Mouse (Mus musculus) heart, adult 11 months (tissue): ENCODE results near the gene Capn15.

Experiments
- DNase-seq: peaks from one replicate; pipeline ENCODE4 v3.0.0; 2022

The Capn15 gene

GRCm38 (mm10) chr17:25951803-25952623, 33.6 kb downstream of the Capn15 start, which contains the start of gene A930017K11Rik:
Gene A930017K11Rik (minus strand): TSS chr17:25952565.
- DNase-seq, result no peak

DNA sequence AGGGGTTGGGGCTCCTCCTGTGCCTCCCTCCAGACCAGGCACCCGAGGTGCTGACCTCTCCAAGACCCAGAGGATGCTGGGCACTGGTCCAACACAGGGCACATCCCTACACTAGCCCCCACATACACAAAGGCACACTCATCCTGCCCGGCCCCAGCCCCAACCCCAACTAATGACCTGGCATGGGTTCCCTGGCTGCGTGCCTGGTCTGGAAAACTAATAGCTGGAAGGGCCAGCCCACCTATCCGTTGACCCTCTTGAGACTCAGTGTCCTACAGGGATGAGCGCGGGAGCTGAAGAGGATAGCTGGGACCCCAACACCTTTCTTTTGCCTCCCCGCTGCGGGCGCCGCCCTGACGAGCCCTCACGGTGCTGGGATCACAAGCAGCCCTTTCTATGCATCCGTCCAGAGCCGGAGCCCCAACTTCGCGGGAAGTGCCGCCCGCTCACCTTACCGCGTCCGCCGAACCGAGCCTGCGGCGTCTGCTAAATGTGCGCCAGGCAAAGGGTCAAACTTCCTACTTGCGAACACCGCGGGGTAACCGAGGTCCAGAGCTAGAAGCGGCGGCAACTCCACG, 34.3 kb downstream of the Capn15 start:
- no peak for DNase-seq

- DNase-seq, result no peak
These were observed 34.9 kb downstream of the Capn15 start for GRCm38 (mm10) chr17:25950706-25951105.

- no peak for DNase-seq
These were observed 35.6 kb downstream of the Capn15 start for GRCm38 (mm10) chr17:25949981-25950380.

DNA sequence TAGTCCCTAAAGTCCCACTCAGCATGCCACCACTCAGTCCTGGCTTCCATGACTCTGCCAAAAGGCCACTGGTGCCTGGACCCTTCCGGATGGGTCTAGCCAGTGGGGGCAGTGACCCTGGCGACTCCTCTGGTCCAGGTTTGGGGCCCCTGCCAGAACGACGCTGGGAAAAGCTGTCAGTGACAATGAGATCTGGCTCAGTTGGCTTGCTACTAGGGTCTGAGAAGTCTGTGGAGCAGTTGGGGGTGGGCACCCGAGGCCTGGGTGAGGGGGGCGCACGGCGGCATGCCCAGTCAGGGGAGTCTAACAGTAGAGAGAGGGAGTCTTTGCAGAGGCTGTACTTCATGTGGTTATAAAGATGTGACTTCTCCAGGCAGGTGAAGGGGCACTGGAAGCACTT, 37.5 kb downstream of the Capn15 start:
- DNase-seq, result no peak

DNA sequence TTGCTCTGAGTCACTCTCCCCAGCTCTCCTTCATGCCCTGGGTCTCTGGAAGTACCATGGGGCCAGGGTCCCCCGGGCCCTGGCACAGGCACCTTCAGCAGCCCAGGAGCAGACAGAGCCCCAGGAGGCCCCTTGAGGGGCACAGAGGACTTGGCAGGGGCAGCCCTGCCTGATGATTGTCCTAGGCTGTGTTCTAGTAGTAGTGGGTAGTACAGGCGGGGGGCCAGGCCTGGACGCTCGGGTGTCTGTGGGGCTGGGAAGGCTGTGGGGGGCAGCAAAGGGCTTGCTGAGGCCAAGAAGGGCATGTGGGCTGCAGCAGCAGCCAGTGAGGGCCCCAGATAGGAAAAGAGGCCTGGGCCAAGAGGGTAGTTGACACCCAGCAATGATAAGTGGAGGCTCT, 38.0 kb downstream of the Capn15 start:
- no peak for DNase-seq

DNA sequence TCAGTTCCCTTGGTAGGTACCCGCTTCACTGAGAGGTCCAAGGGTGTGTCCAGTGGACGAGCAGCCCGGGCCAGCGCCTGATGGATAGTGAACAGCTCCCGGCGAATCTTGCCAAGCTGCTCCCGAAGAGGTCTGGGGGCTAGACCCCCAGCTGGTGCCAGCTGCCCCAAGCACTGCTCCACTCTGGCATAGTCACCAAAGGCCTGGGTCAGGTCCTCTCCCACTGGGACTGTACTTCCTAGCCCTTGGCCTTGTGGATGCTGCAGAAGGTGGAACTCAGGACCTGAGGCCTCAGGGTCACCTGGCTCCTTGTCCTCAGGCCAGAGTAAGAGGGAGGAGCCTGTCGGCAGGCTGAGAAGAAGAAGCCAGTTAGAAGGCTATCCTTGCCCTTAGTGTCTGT, 38.7 kb downstream of the Capn15 start:
- DNase-seq, result no peak

- no peak for DNase-seq
These were observed 39.2 kb downstream of the Capn15 start for GRCm38 (mm10) chr17:25946349-25946748.

GRCm38 (mm10) chr17:25945517-25946155, 40.0 kb downstream of the Capn15 start:
- DNase-seq, result peak; percentile 96

- no peak for DNase-seq
These were observed 41.0 kb downstream of the Capn15 start, which contains the start of the genes Pigq and Nhlrc4 for GRCm38 (mm10) chr17:25944366-25945163. Gene Pigq (minus strand): TSS chr17:25944936. Gene Nhlrc4 (minus strand): TSS chr17:25944961.

DNA sequence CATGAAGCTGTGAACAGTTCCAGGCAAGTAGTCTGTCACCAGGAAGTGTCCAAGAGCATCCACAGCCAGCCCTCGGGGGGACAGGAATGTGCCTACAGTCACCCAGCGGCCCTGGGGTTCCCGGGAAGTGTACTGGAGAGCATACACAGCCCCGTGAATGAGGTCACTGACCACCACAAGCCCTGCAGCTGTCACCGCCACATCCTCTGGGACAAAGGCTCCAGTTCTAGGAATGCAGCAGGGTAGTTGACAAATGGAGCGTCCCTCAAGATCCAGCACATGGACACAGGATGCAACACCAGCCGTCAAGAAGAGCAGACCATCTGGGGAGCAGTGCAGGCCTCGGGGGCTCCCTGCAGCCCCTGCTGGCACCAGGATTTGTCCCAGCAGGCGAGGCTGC, 41.8 kb downstream of the Capn15 start:
- no peak for DNase-seq

- no peak for DNase-seq
These were observed 42.4 kb downstream of the Capn15 start for GRCm38 (mm10) chr17:25943221-25943620.

DNA sequence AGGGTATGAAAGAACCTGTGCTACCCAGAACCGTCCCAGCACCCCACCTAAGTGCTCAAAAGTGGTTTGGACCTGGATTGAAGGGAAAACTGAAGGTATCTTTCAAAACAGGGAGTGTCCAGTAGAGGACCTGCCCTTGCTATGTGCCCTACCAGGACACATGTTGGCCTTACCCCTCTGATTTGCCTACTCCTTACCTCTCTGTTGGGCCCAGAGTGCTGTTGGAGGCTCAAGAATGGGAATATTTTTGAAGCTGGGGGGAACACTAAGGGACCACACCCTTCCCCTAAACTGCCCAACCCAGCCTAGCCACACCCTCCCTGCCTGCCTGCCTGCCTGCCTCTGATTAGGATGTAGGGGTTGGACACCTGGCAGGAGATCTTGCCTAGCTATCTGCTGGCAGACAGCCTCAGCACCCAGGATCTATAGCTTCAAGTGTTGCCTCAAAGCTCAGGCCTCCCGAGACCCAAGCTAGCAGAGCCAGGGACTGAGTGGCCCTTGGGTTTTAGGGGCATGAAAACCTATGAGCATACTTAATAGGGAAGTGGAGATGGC, 42.9 kb downstream of the Capn15 start:
- DNase-seq, result no peak

DNA sequence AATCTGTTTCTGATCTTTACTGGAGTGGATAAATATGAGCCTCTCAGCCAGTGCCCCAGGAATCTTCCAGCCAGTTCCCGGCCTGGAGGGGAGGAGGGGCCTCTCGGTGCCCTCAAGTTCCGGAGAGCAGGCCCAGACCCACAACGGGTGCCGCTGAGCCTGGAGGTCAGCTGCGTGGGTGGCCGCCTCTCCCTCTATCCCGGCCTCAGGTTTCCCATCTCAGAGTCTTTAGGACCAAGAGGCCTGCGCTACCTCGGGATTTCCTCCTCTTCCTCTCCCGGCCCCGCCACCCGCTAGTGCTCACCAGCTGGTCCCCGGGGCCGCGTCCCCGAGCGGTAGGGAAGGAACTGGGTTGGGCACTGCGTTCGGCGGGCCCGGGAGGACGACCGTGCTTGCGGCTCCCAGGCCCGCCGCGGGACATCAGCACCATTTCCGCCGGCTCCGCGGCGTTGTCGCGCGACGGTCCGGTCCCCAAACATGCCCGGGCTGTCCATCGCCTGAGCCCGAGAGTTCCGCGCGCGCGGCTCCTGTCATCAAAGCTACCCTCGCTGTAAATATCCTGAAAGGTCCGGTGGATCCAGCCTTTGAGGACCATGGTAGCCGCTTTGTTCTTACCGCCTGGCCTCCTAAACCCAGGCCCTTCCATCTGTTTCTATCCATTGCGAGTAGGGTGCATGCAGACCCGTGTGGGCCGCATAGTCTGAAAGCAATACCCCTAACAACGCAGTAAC, 43.9 kb downstream of the Capn15 start:
- DNase-seq, result peak; percentile 97

DNA sequence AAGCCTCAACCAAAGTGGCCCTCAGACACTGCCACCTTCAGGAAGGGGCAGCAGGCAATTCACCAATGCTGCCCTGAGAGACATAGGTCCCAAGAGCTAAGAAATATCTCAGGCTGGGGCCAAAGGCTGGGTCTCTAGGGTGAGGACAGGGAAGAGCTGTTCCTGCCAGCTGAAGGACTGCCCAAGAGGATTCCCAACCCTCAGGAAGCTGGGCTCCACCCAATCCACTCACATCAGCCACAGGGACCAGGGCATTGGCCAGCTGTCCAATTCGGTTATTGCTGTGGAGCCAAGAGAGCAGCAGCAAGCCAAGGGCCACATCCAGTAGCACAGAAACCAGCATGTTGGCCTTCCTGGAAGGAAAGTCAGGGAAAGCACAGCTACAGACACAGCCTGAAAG, 51.1 kb downstream of the Capn15 start:
- no peak for DNase-seq

- DNase-seq, result peak; percentile 97
These were observed 60.2 kb downstream of the Capn15 start for GRCm38 (mm10) chr17:25925348-25925747.

DNA sequence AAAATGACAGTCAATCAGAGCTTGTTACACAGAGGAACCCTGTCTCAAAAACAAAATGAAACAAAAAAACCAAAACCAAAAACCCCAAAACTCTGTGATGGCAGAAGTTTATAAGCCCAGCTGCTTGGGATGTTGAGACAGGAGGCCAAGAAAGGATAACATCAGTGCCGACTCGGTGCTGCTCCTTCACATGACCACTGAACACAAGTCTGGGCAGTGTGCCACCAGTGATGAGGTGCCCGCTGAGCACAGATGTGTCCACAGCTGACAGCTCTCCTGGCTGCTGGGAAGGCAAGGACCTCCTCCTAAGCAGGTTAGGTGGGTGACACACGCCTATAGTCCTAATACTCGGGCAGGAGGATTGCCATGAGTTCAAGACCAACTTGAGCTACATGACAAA, 63.5 kb downstream of the Capn15 start:
- DNase-seq, result peak; percentile 92

DNA sequence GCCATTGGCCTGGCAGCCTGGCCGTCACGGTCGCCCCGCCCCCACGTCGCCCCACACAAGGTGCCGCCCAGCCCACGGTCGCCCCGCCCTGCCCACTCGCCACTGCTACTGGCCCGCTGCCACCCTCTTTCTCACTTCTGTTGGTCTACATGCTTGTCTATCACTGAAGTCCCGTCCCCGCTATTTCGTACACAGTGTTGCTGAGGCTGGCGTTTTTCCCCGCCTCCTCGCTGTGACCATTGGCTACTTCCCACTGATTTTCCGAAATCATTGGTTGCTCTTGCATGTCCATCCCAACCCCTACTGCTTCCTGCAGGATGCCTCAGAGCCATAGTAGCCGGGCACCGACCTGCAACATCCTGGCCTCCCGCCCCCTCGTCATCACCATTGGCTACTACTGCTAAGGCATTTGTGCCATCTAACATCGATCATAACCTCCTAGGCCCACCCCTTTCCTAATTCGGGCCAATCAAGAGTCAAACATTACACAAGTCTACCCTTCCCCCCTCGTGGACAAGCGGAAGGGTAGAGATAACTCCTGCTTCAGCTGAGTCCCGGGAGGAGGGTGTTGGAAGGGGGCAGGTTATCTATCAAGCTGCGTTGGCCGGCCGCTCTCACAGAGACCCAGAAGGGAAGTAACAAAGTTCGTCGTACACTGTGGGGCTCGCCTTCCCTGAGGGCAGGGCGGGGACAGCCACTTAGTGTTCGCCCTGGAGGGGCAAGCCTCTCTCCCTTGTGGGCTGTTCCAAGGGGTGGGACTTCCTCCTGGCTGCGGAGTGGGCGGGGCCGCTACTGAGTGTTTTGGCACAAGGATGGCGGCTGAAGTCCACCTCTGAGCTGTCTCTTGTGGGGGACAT, 65.6 kb downstream of the Capn15 start:
- DNase-seq, result peak; percentile 100

DNA sequence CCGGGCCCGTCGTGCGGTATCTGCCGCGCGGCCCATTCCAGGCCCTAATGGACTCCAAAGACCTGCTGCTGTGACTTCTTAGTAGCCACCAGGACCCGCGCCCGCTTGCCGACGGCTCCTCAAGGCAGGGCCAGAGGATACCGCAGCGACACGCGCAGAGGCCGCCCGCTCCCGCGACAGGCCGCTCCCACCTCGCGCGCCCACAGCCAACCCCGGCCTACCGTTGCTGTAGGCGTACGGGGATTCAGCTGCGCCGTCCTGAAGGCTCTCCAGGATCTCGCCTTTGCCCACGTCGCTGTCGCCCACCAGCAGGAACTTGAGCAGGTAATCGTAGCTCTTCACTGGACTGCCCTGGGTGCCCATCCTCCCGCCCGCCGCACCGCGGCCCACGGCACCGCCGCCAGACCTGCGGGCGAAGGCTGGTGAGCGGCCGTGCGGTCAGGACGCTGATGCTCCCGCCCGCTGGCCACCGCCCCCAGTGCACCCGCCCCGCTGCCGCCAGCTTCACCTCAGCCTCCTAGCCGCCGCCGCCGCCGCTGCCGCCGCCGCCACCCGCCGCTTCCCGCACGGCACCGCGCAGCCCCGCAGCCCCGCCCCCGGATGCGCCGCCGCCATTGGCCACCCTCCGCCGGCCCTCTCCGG, 66.3 kb downstream of the Capn15 start, which contains the start of gene Rab40c:
Gene Rab40c, minus strand, starts transcription at position 584 of the 642 bp plus-strand sequence.
- no peak for DNase-seq

DNA sequence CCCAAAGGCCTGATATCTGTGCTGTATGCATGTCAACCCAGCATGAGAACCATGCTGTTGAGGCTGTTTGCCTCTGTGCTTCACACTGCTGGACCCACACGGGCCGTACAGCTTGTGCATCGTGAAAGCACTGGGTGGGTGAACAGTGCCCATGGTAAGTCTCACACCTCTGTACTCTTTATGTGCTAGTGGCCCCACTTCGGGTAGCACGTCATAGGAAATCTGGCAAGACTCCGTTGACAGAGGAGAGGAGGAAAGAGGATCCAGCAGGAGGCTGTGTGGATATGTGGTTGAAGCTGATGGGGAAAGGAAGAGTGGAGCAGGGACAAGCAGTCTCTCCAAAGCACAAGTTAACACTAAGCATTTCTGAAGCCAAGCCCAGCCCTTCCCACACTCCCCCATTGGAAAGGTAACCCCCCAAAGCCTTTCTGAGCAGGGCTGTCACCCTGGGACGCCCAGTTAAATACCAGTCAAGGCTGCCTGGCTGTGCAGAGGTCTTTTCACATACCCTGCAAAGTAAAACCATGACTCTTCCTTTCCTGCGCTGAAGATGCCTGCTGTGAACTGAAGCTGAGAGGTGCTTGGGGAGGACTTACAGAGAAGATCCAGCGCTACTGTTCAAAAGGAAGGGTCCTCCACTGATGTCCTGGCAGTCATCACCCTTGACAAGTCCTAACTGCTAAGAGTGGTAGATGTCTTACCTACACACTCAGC, 67.4 kb downstream of the Capn15 start:
- no peak for DNase-seq
